Mouse (Mus musculus): ENCODE results near the gene Il1b.

DNA sequence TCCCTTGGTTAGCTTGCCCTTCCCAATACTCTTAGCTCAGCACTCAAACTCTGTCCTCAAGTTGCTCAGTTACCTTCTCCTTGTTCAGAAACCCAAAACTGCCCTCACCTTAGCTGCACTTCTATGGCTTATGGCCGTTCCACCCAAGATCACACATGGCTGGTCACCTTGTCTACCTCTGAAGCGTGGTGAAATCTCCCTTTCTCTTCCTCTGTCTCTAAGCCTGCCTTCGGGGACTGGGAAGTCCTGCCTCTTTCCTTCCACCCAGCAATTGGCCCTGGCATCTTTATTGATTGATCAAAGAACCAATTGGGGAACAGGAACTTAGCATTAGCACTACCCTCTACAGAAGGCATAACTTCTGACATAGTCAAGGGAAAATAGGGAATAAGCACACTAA, 27.2 kb upstream of the Il1b start:
- no peak for TF ChIP-seq POLR2A (IDR thresholded peaks at IDR 0.05; ENCODE audit: low read depth, low read length)
- TF ChIP-seq CTCF (IDR thresholded peaks at IDR 0.05; ENCODE audit: extremely low read depth, insufficient read depth, insufficient read length, insufficient replicate concordance) = no peak
